Mouse (Mus musculus): ENCODE measurements at regions not wholly inside any gene's neighbourhood (a gene's known extent, or its start where the extent isn't known, plus 50 kb on each side); places are given as distances from the start of the nearest gene placed in this dataset.
A peak's percentile ranks its signal among the peaks of the same experiment; 100 is the strongest.
"Not testable (repeated sequence)": the region's sequence is repeated elsewhere in the genome, so short reads cannot be mapped to it uniquely, and the experiment has no call there.

DNA sequence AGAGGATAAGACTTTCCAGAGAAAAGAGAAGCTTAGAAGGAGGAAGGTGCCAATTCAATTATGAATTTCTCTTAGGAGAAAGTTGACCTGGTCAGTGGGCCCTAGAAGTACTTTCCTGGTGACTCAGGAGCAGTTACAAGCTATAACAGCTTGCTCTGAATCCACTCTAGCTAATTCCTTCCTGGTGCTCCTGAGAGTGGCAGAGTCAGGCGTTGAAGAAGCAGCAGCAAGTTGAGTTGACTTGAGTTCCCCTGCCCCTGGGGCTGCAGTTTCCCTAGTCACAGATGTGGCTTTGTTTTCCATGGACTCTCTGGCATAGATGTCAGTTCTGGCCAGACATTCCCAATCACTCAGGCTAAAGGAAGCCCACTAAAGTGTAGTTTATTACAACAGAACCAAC, 85.9 kb downstream of the Osr1 start:
- no peak for DNase-seq (ENCODE audit: low spot score in 2 of 2)
- intact Hi-C loops (cut with DNase I) = no loop called here

DNA sequence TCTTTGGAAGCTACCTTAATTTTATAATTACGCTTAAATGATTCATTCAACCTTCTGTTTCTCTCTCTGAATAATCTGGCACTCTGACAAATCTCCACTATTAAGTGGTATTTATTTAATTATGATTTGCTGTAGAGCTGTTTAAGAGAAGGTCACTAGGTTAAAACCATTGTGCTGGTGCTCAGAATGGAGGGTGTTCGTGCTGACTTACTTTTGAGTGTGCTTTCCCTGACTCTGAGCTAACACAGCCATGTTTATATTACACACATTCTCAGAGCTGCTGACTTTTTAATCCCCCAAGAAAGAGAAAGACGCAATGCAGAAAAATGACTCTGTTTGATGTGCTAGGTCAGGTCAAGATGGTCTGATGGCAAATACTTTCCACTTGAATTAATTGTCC, 86.4 kb downstream of the Osr1 start:
- DNase-seq (ENCODE audit: low spot score in 2 of 2) = no peak
- intact Hi-C loops (cut with DNase I) = no loop called here

DNA sequence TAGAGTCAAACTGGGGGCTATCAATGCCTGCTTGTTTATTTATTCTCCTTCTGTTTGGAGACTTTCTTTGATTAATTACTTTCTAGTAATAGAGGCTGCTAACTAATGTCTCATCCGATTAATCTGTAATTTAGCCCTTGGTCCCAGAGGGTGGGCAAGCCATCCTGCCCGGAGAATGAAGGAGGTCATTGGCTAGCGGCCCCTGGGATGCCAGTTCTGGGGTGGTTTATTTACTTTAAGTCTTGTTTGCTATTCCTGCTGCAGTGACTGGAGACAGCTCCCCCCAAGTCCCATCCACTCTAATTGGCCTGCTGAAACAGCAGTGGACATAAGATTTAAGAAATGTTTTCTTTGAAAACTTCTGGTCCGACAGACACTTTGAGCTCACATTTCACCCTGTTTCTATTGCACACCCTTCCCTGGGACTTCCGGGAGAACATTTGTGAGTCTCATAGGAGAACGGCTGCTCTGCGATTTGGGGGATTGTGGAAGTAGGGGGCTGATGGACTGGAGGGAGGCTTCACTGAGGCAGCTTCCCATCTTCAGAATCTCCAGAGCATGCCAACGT, 87.4 kb downstream of the Osr1 start:
- intact Hi-C loops (cut with DNase I) = no loop called here
- DNase-seq (ENCODE audit: low spot score in 2 of 2) = no peak

DNA sequence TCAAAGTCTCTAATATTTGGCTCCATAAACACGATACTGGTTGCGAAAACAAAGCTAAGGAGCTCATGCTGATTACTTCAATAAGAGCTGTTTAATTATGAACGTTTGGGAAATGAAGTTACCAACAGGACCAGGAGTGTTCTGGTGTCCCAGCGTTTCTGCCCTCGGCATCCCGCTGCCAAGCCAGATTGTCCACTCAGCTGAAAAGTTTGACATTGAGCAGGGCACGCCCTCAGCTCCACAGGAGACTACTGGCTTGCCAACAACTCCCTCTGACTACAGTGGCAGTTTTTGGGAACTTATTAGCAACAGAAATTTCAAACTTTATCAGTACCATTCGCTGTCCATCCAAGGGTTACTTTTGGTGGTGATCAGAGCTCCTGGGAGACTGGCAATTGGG, 87.9 kb downstream of the Osr1 start:
- intact Hi-C loops (cut with DNase I) = no loop called here
- no peak for DNase-seq (ENCODE audit: low spot score in 2 of 2)

DNA sequence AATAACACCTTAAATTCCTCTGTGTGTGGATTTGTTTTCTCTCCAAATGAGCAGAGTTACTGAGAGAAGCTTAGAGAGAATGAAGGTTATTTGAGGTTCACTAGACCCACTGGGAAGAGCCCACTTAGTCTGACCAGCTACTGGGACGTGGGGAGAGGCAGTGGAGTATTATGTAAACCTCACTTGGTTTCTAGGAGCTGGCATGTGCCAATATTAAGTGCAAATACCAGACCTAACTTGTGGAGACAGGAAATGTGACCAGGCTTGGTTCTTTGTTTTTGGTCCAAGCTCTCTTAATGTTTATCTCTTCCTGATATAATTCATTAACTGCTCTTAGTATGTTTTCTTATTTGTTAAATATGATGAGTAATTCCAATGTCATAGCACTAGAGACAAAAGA, 90.4 kb downstream of the Osr1 start:
- DNase-seq (ENCODE audit: low spot score in 2 of 2) = no peak
- intact Hi-C loops (cut with DNase I) = no loop called here

DNA sequence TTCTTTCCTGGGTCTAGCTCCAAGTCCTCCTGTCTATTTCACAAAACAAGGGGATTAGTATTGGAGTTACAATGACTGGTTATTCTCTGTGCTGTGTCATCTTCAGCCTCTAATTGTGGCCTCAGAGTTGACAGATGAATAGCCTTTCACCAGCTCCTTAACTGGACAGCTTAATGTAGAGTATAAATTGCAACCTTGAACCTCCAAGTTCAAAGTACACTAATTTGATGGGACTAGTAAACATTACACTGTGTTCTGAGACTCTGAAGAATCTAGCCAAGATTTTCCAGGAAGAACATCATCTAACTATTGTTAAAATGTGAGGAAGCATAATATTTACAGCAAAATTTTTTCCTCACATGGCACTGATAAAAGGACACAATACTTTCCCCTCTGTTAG, 118.9 kb downstream of the Osr1 start:
- DNase-seq (ENCODE audit: low spot score in 2 of 2) = no peak
- intact Hi-C loops (cut with DNase I) = no loop called here

DNA sequence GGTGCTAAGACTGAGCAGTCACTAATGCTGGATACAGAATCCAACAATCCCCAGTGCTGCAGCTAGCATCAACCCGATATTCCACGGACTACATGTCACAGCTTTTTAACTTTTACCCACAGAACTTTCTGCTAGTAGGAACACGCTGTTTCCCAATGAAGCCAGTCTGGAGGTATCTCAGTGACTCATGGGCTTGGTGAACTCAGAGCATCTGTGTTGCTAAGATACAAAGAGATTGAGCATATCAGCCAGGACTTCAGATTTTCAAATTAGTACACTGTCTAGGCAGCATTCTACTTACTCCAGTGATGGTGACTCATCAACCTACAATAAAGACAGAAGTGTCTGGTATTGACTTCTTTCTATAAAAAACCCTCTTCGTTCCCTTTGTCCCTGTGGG, 119.6 kb downstream of the Osr1 start:
- intact Hi-C loops (cut with DNase I) = no loop called here
- peak; percentile 7 to 8 for DNase-seq (ENCODE audit: low spot score in 2 of 2)

DNA sequence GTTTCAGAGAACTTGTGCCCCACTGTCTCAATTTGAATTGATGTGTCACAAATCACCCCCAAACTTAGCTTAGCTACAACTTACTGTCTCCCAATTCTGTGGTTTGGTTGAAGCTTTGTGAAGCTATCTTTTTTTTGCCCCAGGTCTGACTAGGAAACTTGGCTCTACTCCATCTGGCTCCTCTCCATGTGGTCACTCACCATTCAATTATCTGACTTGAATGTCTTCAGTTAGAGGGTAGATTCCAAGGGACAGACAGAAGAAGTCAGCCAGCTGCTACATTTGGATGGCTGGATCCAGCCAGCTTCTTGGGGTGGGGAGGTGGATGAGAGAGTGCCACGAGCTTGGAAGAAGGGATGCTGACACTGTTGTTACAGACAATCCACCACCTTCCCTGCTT, 163.0 kb downstream of the Osr1 start:
- intact Hi-C loops (cut with DNase I) = no loop called here
- no peak for DNase-seq (ENCODE audit: low spot score in 2 of 2)

DNA sequence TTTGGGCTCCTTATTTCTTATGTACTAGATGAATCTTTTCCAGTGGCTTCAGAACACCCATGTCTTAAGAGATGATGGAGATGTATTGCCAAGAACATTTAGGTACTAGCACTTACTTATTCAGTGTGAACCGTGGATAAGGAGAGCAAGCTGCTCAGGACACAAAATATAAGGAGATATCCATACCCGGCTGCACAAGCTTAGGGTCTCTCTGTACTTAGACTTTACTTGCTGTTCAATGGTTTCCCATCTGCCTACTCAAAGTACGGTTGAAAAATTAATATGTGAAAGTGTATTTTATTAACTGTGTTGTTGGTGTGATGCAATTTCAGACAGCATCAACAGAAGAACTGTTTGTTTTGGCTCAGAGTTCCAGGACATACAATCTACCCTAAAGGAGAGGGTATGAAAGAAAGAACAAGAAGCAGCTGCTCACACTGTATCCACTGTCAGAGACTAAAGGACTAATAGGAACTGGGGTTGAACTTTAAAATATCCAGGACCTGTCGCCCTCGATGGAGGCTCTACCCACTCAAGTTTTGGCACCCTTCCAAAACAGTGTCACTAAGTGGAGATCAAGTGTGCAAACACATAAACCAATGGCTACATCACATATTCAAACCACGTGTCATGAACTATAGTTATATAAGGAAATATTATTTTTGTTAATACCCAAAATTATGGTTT, 174.9 kb downstream of the Osr1 start:
- intact Hi-C loops (cut with DNase I) = no loop called here
- no peak for DNase-seq (ENCODE audit: low spot score in 2 of 2)

DNA sequence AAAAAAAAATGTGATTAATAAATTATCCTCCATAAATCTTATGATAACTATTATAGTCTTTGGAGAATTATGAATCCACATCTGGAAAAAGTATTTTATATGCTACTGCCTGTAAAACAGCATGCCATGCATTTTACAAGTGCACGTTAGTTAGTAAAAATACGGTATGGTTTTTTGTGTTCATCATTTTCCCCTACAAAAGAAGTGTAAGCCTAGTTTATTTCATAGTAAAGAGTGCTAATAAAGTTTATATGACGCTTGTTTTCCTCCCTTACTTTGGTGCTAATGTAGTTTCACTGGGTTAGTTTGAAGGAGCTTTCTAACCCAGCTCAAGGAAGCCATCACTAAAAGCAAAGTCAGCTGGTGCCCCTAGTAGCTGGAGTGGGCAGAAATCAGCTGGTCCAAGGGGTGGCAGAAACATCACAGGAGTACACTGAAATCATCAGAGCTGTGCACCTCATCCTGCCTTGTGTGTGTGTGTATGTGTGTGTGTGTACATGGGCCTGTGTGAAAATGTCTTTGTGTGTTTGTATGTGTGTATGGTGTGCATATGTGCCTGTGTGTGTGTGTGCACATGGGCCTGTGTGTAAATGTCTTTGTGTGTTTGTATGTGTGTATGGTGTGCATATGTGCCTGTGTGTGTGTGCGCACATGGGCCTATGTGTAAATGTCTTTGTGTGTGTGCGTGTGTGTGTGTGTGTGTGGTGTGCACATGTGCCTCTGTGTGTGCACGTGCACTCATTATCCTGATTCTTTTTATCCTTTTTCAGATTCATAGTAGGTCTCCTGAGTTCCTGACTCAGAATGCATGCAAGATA, 181.6 kb downstream of the Osr1 start:
- intact Hi-C loops (cut with DNase I) = no loop called here

DNA sequence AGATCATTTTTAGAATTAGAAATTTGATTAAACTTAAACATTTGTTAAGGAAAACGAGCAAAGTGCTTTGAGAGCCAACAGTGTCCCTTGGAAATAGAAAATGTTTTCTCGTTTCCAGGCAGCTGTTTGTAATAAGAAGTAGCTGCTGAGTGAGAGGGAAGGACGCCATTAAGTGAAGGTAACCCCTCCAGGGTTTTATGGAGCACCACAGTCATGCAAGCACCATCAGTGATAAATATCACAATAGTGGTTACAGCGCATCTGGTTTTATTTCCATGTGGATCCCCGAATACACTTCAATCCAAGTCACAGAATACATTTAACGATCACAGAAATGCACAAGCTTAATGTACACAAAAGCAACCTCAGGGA, 182.1 kb downstream of the Osr1 start:
- intact Hi-C loops (cut with DNase I) = no loop called here
- no peak for DNase-seq (ENCODE audit: low spot score in 2 of 2)

More for the DNA sequence above, 181.6 kb downstream of the Osr1 start:
- DNase-seq (ENCODE audit: low spot score in 2 of 2) = no peak

DNA sequence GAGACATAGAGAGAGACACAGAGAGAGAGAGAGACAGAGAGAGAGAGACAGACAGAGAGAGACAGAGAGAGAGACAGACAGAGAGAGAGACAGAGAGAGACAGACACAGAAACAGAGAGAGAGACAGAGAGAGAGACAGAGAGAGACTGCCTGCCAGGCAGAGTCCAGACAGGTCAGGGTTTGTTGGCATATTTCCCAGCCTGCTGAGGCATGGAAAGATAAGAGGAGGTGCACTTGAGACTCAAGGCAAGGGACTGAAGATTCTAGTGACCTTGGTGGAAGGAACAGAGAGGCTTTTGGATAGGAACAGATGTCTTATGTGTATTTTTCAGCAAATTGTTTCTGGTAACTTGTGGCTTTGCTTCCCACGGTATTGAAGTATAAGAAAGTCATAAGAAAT, 186.5 kb downstream of the Osr1 start:
- intact Hi-C loops (cut with DNase I) = no loop called here
- no peak for DNase-seq (ENCODE audit: low spot score in 2 of 2)

DNA sequence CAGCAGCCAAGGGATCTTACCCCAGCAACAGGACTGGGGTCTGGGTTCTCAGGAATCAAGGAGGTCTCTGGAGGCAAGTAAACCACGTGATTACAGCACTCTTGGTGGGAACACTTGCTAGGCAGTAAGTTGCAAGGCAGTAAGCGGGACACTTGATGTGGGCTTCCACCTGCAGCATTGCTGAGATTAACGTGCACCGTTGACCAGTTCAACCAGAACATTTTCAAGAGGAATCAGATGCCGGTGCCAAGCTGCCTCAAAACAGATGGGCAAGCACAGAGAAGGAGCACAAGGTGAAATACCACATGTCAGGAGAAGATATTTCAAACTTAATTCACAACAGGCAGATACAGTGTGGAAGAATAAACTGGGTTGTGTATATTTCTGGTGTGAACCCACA, 190.9 kb downstream of the Osr1 start:
- intact Hi-C loops (cut with DNase I) = no loop called here
- DNase-seq (ENCODE audit: low spot score in 2 of 2) = no peak

DNA sequence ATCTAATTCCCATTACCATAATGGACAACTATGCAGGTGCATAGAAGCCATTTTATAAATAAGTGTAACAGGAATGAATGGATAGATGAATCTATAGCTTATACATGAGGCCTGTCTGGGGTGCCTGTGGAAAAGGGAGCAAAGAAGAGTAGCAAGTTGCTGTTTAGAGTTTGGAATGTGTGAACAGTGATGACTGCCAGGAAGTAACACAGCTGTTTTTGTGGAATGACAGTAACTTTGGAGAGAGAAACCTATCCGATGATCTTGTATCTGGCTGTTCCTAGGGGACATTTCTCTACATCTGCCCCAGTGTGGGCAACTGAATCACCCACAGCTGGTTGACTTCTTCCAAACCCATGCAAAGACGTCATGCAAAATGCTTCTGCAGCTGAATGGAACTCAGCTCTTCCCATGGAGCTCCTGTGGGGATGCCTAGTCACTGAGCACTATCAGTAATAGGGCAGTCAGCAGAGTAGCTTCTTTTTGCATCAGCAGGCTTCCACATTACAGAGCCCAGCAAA, 192.4 kb downstream of the Osr1 start:
- DNase-seq (ENCODE audit: low spot score in 2 of 2); intact Hi-C loops (cut with DNase I): not testable (repeated sequence)

DNA sequence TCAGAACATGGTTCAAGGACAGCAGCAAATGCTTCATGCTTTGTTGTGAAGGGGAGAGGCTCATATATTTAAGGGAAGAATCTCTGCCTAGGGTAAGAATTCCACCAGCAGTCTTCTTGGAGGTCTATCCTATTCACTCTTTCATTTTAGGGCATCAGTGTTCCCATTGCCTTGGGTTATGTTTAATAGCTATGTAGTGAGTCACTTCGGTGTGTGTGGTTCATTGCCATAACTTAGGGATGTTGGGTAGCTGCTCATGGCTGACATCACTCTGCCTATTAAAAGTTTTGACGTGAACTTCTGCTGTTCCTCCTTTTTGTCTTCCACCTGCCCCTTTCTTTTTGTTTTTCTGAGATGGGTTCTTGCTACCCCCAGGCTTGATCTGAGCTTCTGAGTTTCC, 192.9 kb downstream of the Osr1 start:
- intact Hi-C loops (cut with DNase I) = no loop called here
- no peak for DNase-seq (ENCODE audit: low spot score in 2 of 2)

DNA sequence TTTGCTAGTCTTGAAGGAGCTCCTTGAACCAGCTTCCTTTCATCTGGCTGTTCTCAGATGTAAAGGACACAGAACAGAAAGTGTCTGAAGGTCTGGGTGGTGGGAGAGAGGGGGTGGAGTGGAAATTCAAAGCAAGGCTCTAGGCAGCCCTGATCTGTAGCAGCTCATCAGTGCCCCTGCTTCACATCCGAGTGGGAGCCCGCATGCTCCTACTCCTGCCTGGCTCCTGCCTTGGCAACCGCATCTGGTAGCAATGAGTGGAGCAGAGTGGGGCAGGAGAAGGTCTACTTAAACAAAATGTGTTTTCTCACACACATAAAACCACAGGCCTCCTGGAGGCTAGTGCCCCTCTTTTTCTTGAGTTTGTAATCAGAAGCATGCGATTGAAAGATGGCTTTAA, 201.0 kb downstream of the Osr1 start:
- no peak for DNase-seq (ENCODE audit: low spot score in 2 of 2)
- intact Hi-C loops (cut with DNase I) = no loop called here

DNA sequence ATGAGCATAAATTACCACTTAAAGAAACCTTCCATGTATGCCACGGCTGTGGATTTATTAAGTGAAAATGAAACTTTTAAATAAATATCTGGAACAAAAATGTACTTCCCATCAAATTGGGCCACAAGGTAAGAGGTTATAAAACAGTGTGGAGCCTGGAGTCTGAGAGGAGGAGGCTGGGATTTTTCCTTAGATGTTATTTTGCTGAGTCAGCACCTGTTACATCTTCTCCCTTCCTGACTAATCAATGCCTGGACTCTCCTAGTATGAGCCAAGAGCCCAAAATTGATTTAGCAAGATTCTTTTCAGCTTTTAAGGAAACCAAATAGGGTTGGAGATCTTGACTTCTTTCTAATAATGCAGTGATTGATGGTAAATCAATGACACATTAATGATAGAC, 203.0 kb downstream of the Osr1 start:
- DNase-seq (ENCODE audit: low spot score in 2 of 2) = no peak
- intact Hi-C loops (cut with DNase I) = no loop called here

DNA sequence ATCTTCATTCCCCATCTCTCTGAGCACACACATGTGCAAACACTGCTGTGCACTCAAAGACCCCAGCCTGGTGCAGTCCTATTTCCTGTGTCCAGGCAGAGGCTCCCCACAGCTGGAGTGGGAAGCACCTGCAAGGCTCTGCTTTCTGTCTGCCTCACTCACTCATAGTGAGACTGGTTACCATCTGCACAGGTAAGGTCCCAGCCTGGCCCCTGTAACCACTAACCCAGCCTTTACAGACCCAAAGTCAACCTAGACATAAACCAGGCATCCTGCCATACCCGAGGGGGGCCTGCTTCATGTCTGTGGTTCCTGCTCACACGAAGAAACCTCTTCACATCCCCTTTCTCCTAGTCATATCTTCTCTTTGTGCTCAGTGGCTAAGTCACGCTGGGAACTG, 232.4 kb downstream of the Osr1 start:
- DNase-seq (ENCODE audit: low spot score in 2 of 2) = no peak
- intact Hi-C loops (cut with DNase I) = no loop called here

DNA sequence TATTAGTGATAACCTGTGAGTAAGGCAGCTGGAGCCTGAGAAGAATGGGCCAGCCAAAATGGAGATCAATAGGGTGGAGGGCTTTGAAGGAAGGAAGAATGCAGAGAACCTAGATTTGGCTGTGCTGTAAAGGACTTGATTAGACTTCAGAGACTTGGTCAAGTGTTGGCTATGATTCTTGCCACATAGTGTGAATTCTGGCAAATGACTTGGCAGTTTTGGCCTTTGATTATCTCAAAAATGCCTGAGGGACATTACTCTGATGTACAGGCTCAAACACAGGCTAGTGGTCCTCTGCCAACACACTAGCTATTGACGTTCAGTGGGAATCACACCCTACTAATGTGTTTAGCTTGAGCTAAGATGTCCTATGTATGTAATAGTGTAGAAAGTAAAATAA, 237.5 kb downstream of the Osr1 start:
- intact Hi-C loops (cut with DNase I) = no loop called here
- DNase-seq (ENCODE audit: low spot score in 2 of 2) = no peak

DNA sequence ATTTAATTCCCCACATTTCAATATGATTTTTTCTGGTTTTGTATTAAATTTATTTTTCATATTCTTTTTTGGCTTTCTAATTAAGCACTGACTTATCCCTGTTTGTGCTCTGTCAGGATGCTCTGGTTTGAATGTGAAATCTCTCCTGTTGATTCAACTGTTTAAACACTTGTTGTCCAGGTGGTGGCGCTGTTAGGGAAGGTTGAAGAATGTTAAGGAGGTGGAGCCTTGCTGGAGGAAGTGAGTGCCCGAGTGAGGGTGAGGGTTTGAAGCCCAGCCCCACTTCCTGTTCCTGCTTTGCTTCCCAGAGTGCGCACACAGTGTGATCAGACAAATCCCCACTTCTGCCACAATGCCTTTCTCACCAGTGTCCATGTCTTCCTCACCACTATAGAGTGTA, 263.4 kb downstream of the Osr1 start:
- intact Hi-C loops (cut with DNase I) = no loop called here
- no peak for DNase-seq (ENCODE audit: low spot score in 2 of 2)

DNA sequence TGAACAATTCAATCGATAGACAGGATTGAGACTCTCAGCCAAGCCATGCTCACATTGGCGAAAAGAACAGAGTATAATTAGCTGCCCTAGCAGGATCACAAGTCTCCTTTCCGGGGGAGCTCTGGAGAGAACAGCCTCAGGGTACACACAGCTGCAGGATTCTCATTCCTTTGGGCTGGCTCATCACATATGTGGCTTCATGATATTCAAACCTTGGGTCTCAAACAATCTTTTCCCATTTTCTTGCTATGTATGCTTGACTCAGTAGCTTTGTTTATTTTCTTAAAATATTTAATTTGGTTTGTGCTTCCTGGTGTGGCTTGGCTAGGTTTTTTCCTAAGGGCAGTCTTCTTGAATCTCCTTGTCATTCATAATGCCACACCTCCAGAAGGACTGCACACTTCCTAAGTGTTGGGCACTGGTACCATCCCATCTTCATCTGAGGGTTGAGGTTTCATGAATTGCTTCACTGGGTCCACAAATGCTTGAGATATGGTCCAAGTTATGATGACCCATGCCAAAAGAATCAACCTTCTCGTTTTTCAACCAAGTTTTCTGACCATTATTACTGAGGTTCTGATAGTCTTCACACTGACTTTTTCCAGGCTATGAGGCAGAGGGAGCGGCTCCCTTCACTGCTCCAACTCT, 269.4 kb downstream of the Osr1 start:
- intact Hi-C loops (cut with DNase I) = no loop called here
- DNase-seq (ENCODE audit: low spot score in 2 of 2) = no peak
